Mouse (Mus musculus) heart, postnatal 4 days (tissue): ENCODE measurements at regions not wholly inside any gene's neighbourhood (a gene's known extent, or its start where the extent isn't known, plus 50 kb on each side); places are given as distances from the start of the nearest gene placed in this dataset.

Experiments
- DNase-seq: peaks from one replicate; pipeline ENCODE4 v3.0.0; 2021

DNA sequence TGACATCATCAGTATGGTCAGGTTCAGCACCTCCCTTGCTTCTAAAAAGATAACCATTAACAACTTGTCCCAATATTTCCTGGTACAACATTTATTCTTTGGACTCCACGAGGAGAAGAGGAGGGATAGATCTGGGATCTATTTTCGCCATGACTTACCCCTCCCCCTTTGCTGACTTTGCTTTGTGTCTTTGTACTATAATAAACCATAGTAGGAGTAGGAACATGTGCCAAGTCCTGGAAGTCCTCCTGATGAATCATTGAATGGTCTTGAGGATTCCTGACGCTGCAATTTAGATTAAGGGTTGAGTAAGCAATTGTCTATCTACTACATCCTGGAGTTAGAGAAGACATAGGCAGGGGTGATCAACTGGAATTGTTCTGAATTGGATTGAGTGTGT, 71.2 kb downstream of the Rbm11 start:
- no peak for DNase-seq

DNA sequence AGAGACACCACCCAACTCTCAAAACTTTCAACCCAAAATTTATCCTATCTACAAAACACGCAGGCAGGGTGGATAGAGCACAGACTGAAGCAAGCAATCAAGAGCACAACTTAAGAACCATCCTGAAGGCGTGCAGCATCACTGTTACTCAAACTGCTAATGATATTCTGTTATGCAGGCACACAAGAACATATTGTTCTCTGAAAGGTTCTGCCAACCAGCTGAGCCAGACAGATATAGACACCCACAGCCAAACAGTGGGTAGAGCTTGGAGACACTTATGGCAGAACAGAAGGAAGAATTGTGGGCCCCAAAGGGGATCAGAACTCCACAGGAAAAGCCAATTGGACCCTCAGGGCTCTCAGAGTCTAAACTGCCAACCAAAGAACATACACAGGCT, 74.9 kb downstream of the Rbm11 start:
- no peak for DNase-seq

DNA sequence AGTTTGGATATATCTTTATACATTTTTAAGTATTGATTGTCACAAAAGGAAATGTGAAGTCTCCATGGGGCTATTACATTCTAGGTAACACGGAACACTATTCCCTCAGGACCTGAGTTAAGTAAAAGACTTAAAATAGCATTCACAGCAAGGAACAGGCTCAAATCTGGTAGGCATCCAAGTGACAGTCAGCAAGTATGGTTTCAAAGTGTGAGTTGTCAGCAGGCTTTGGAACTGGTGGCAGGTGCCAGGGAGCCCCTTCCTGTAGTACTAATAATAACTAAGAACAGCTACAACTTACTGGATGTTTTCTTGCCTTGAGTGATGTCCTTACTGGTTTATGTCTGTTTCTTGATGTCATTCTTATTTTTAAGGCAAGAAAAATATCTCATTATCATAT, 79.5 kb downstream of the Rbm11 start:
- DNase-seq: peak; percentile 44

DNA sequence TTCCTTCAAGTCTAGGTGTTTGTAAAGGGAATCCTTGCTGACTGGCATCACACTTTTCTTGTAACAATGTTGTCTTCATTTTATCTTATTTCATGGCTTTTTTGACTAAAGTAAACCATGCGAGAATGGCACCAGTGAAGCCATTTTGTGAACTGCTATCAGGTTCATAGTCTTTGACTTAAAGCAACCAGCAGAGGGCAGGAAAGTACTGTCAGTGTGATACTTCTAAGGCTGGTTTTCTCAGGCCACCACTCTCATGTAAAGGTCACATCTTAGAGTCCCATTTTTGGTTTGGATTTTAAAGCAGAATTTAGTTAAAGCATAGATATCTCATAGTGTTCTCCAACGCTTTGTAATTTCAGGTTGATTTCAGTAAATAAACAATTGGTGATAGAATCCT, 83.2 kb downstream of the Rbm11 start:
- peak; percentile 35 for DNase-seq

DNA sequence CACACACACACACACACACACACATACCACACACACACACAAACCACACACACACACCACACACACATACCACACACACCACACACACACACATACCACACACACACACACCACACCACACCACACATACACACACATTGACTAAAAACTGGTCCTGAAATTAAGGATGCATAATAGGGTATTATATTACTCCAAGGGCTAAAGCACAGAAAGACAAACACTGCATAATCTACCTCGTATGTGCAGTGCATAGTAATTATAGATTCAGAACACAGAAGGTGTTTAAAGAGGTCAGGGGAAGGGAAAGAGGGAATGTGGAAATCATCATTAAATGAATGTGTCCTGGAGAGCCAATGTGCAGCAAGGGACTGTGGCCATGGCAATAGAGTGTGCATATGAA, 84.5 kb downstream of the Rbm11 start:
- no peak for DNase-seq
